Mouse (Mus musculus): ENCODE measurements around the gene Runx1. TPM values are rescaled to one million over a fixed set of nuclear protein-coding genes. Genes with fewer than 3 reads are reported as not detected.

Runx1 gene
- polyA plus RNA-seq, 1 experiment from 2014 or later = 9.4 TPM

DNA sequence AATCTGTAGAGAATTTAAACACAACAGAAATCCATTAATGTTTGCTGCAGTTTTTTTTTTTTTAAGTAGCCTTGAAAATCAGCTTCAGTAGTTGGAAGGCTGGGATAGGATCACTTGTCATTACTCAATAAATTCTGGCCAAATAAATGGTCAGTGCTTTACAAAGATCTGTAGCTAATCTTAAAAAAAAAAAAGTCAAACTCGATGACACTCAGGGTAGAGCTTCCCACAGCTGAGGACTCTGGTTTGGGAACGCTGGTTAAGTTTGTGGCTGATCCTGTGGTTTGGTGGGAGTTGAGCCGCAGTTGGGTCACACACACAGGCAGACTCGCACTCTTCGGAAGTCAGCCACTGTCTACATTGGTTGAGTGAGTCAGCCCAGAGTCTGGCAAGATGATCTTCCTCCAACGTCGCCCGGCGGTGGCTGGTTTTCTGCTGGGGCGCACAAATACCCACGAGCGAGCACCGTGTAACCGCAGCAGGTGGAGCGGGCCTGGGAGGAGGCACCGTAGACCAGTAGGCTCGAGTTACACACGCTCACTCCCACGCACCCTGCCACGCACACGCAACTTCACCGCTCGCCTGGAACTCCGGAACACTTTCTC lies 129.4 kb downstream of the Runx1 start:
- Histone ChIP-seq H3K4me3 (ENCODE audit: low read length) (peak overlapping the region; percentile 65), H3K27ac (ENCODE audit: low read length) (peak overlapping the region; percentile 49), H3K4me1 (replicated peaks; ENCODE audit: control insufficient read depth, insufficient read depth, low read length) (peaks cover 27% of the 10 kb centered on the region), H3K9me3 (ENCODE audit: control insufficient read depth, low read length) (no peaks in the 10 kb centered on the region), H3K9ac (ENCODE audit: low read length) (peak overlapping the region; percentile 70), H3K27me3 (ENCODE audit: control insufficient read depth, insufficient read depth, low read depth, low read length) (peaks cover 24% of the 10 kb centered on the region; the same call in 1 of the 2 replicates), H3K36me3 (ENCODE audit: control insufficient read depth, insufficient read depth, low read length) (no peaks in the 10 kb centered on the region), H3K4me2 (ENCODE audit: low read depth, low read length) (peak overlapping the region; percentile 95)
- under 1% methylated on average over 24 of the region's 24 CpGs for WGBS
- ATAC-seq (ENCODE audit: low read depth) = peak; percentile 2; the same call in 1 of the 2 replicates

DNA sequence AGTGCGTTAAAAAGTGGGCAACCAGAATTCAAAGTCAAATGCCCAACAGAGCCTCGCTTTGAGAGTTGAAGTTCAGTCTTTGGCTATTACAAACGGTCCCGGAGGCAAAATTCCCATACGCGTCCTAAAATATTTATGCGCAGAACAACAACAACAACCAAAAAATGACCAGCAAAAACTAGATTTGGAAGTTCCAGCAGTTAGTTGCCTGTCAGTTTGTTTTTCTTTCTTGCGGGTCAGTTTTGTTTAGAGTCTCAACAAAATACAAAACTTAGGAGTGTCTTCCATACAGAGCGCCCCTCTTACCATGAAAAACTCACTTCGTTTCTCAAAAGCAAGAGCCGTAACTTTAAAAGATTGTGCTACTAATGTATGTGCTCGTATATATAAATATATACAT lies 130.0 kb downstream of the Runx1 start:
- Histone ChIP-seq H3K36me3 (ENCODE audit: control insufficient read depth, insufficient read depth, low read length) (no peaks in the 10 kb centered on the region), H3K4me1 (replicated peaks; ENCODE audit: control insufficient read depth, insufficient read depth, low read length) (peaks cover 27% of the 10 kb centered on the region), H3K9me3 (ENCODE audit: control insufficient read depth, low read length) (no peaks in the 10 kb centered on the region), H3K4me2 (ENCODE audit: low read depth, low read length) (peak overlapping the region; percentile 57), H3K27me3 (ENCODE audit: control insufficient read depth, insufficient read depth, low read depth, low read length) (peaks cover 24% of the 10 kb centered on the region; the same call in 1 of the 2 replicates), H3K9ac (ENCODE audit: low read length) (peak overlapping the region; percentile 73), H3K4me3 (ENCODE audit: low read length) (peak overlapping the region; percentile 61), H3K27ac (ENCODE audit: low read length) (no peak overlapping the region)
- ATAC-seq (ENCODE audit: low read depth) = no peak
- 4% methylated on average over 12 of the region's 12 CpGs for WGBS

DNA sequence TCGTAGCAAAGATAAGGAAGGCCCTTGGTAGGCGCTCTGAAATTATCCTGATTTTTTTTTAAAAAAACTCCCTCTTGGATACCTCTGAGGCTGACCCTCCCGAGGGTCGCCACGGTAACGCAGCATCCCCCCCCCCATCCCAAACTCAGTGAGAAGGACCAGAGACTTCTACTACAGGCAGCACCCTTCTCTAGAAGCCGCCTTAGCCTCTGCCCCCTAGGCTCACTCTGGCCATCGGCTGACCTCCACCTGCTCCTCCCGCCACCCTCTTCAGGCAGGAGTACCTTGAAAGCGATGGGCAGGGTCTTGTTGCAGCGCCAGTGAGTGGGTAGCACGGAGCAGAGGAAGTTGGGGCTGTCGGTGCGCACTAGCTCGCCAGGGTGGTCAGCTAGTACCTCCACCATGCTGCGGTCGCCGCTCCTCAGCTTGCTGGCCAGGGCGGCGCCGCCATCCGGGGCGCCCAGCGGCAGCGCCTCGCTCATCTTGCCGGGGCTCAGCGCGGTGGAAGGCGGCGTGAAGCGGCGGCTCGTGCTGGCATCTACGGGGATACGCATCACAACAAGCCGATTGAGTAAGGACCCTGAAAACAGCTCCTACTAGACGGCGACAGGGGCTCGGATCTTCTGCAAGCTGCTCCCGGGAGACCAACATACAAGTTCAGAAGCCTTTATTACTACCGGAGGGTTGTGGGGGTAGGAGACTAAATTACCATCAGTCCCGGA lies 130.6 kb downstream of the Runx1 start:
- Histone ChIP-seq H3K9me3 (ENCODE audit: control insufficient read depth, low read length) (no peaks in the 10 kb centered on the region), H3K4me1 (replicated peaks; ENCODE audit: control insufficient read depth, insufficient read depth, low read length) (peaks cover 22% of the 10 kb centered on the region), H3K9ac (ENCODE audit: low read length) (peak overlapping the region; percentile 73), H3K4me3 (ENCODE audit: low read length) (peak overlapping the region; percentile 61), H3K27ac (ENCODE audit: low read length) (0 out of 2 replicates have a peak overlapping the region, but pooled peaks have one; percentile 7), H3K36me3 (ENCODE audit: control insufficient read depth, insufficient read depth, low read length) (no peaks in the 10 kb centered on the region), H3K27me3 (ENCODE audit: control insufficient read depth, insufficient read depth, low read depth, low read length) (peaks cover 19% of the 10 kb centered on the region; the same call in 1 of the 2 replicates), H3K4me2 (ENCODE audit: low read depth, low read length) (peak overlapping the region; percentile 57)
- no peak for ATAC-seq (ENCODE audit: low read depth)
- under 1% methylated on average over 43 of the region's 43 CpGs for WGBS

DNA sequence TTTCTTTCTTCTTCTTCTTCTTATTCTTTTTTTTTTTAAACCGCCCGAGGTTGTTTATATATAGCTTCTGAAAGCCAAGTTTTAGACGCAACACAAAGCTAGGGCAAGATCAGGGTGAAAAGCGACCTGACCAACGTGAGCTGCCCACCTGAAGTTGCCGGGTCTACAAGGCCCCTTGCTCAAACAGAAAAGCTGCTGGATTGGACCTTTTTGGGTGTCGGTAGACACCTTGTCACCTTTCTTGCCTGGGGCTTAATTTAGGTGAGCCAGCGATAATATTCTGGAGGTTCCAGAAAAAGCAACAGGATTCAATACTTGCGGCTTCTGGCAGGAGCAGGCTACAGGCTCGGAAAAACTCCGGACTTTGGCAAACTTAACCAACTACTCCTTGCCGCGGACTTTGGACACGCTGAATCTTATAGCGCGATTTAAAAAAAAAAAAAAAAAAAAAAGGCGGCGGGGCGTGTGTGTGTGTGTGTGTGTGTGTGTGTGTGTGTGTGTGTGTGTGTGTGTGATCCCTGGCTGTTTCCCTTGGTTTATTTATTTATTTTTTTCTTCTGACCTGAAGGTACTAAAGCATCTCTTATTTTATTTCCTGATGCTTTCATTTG lies 131.3 kb downstream of the Runx1 start:
- peaks cover 19% of the 10 kb centered on the region; the same call in 1 of the 2 replicates for H3K27me3 ChIP-seq (ENCODE audit: control insufficient read depth, insufficient read depth, low read depth, low read length)
- H3K4me2 ChIP-seq (ENCODE audit: low read depth, low read length) = peak overlapping the region; percentile 57
- H3K36me3 ChIP-seq (ENCODE audit: control insufficient read depth, insufficient read depth, low read length) = no peaks in the 10 kb centered on the region
- H3K27ac ChIP-seq (ENCODE audit: low read length) = no peak overlapping the region
- H3K9ac ChIP-seq (ENCODE audit: low read length) = peak overlapping the region; percentile 67
- ATAC-seq (ENCODE audit: low read depth) = no peak
- 2% methylated on average over 19 of the region's 19 CpGs for WGBS
- peak overlapping the region; percentile 61 for H3K4me3 ChIP-seq (ENCODE audit: low read length)
- H3K9me3 ChIP-seq (ENCODE audit: control insufficient read depth, low read length) = no peaks in the 10 kb centered on the region
- peaks cover 16% of the 10 kb centered on the region for H3K4me1 ChIP-seq (replicated peaks; ENCODE audit: control insufficient read depth, insufficient read depth, low read length)

DNA sequence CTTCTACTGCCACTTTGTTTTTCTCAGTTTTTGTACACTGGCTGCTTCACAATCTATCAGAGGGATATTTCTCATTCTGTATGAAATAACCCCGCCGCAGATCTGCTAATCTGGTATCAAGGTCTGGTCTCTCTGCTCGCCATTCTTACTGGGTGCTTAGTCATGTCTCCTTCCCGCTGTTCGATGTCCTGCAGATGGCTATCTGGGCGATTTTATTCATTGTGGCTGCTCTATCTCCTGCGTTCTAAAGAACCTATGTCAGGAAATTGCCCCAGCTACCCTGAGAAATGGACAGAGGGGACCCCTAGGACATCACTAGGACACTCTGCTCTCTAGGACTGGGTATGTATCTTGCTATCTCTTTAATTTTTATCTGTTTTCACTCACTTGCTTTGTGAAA lies 135.2 kb downstream of the Runx1 start:
- peaks cover 11% of the 10 kb centered on the region; the same call in 1 of the 2 replicates for H3K27me3 ChIP-seq (ENCODE audit: control insufficient read depth, insufficient read depth, low read depth, low read length)
- ATAC-seq (ENCODE audit: low read depth) = no peak
- peaks cover 12% of the 10 kb centered on the region for H3K4me1 ChIP-seq (replicated peaks; ENCODE audit: control insufficient read depth, insufficient read depth, low read length)
- peaks cover 7% of the 10 kb centered on the region for H3K36me3 ChIP-seq (ENCODE audit: control insufficient read depth, insufficient read depth, low read length)
- no peaks in the 10 kb centered on the region for H3K9me3 ChIP-seq (ENCODE audit: control insufficient read depth, low read length)
- no peak overlapping the region for H3K27ac ChIP-seq (ENCODE audit: low read length)
- no peak overlapping the region for H3K4me3 ChIP-seq (ENCODE audit: low read length)
- WGBS = 74% methylated on average over 7 of the region's 7 CpGs
- no peak overlapping the region for H3K4me2 ChIP-seq (ENCODE audit: low read depth, low read length)
- H3K9ac ChIP-seq (ENCODE audit: low read length) = no peak overlapping the region

DNA sequence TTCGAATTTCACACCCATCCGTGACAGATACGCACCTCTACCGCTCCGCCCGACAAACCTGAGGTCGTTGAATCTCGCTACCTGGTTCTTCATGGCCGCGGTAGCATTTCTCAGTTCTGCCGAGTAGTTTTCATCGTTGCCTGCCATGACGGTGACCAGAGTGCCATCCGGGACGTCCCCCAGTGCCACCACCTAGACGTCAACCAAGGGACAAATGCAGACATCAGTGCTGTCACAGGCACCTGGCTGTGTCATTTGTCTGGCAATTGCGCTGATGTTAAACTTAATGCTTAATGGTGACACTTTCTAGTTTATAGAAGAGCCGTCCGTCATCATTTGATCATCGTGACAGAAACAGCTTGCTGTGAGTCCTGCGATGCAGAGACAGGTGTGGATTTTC lies 137.0 kb downstream of the Runx1 start:
- no peak for ATAC-seq (ENCODE audit: low read depth)
- Histone ChIP-seq H3K4me3 (ENCODE audit: low read length) (no peak overlapping the region), H3K9ac (ENCODE audit: low read length) (no peak overlapping the region), H3K4me2 (ENCODE audit: low read depth, low read length) (no peak overlapping the region), H3K27ac (ENCODE audit: low read length) (no peak overlapping the region), H3K4me1 (replicated peaks; ENCODE audit: control insufficient read depth, insufficient read depth, low read length) (peaks cover 21% of the 10 kb centered on the region), H3K27me3 (ENCODE audit: control insufficient read depth, insufficient read depth, low read depth, low read length) (0 out of 2 replicates have a peak, but pooled peaks cover 3% of the 10 kb centered on the region), H3K9me3 (ENCODE audit: control insufficient read depth, low read length) (no peaks in the 10 kb centered on the region), H3K36me3 (ENCODE audit: control insufficient read depth, insufficient read depth, low read length) (peaks cover 7% of the 10 kb centered on the region)
- 85% methylated on average over 21 of the region's 21 CpGs for WGBS

DNA sequence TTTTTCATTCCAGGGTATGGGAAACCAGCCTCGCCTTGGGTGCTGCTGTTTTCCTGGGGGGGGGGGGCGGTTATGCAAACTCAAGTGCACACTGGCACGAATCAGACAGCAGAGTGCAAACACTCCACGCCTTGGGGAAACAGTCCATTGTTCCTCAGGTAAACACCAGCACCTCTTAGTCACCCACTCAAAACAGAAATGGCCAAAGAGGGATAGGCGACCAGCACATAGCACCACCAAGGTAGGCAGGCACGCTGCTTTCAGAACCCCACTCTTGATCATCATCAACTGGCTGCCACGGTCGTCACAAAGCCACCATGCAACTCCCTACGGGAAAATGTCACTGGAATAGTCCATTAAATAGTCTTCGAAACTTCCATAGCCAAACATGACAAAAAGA lies 139.0 kb downstream of the Runx1 start:
- Histone ChIP-seq H3K4me3 (ENCODE audit: low read length) (no peak overlapping the region), H3K36me3 (ENCODE audit: control insufficient read depth, insufficient read depth, low read length) (peaks cover 7% of the 10 kb centered on the region), H3K27ac (ENCODE audit: low read length) (peak overlapping the region; percentile 88), H3K4me1 (replicated peaks; ENCODE audit: control insufficient read depth, insufficient read depth, low read length) (peaks cover 21% of the 10 kb centered on the region), H3K4me2 (ENCODE audit: low read depth, low read length) (peak overlapping the region; percentile 18; the same call in 1 of the 2 replicates), H3K9ac (ENCODE audit: low read length) (no peak overlapping the region), H3K9me3 (ENCODE audit: control insufficient read depth, low read length) (no peaks in the 10 kb centered on the region), H3K27me3 (ENCODE audit: control insufficient read depth, insufficient read depth, low read depth, low read length) (no peaks in the 10 kb centered on the region)
- ATAC-seq (ENCODE audit: low read depth) = peak; percentile 68
- WGBS = 54% methylated on average over 10 of the region's 10 CpGs

DNA sequence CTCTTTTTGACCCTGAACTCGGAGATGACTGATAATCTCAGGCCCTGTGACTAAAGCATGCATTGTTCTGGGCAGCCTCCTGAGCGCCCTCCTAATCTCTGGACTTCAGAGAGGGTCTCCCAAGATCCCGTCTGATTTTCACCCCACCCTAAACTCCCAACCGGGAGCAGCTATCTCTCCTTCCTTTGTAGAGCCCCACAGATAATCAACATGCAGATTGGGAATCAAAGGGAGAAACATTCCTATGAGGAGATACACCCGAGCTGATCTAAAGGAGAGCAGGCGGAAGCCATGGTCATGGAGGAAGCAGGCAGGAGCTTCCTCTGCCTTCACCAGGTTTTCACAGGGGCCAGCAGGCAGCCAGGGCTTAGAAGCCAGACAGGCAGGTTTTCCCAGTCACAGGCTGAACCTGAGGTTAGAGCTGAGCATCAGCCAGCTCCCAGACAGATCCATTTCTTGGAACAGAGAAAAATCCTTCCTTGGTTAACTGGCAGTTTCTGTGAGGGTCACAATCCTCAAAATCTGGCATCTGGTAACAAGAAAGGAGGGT lies 140.1 kb downstream of the Runx1 start:
- Histone ChIP-seq H3K27me3 (ENCODE audit: control insufficient read depth, insufficient read depth, low read depth, low read length) (no peaks in the 10 kb centered on the region), H3K27ac (ENCODE audit: low read length) (peak overlapping the region; percentile 50)
- no peak for ATAC-seq (ENCODE audit: low read depth)

More for the DNA sequence above, 140.1 kb downstream of the Runx1 start:
- no peaks in the 10 kb centered on the region for H3K9me3 ChIP-seq (ENCODE audit: control insufficient read depth, low read length)
- H3K4me2 ChIP-seq (ENCODE audit: low read depth, low read length) = no peak overlapping the region
- no peak overlapping the region for H3K4me3 ChIP-seq (ENCODE audit: low read length)
- peaks cover 21% of the 10 kb centered on the region for H3K4me1 ChIP-seq (replicated peaks; ENCODE audit: control insufficient read depth, insufficient read depth, low read length)
- WGBS = 34% methylated on average over 6 of the region's 6 CpGs
- peak overlapping the region; percentile 14; the same call in 1 of the 2 replicates for H3K9ac ChIP-seq (ENCODE audit: low read length)
- H3K36me3 ChIP-seq (ENCODE audit: control insufficient read depth, insufficient read depth, low read length) = peaks cover 7% of the 10 kb centered on the region

Data from lung, embryonic 16.5 days (tissue).